Mouse (Mus musculus) macrophage (primary cell): Measurements from ENCODE around the gene Csdc2. TPM values are rescaled to one million over a fixed set of nuclear protein-coding genes. Genes with fewer than 3 reads are reported as not detected.
"Not testable (repeated sequence)": the region's sequence is repeated elsewhere in the genome, so short reads cannot be mapped to it uniquely, and the experiment has no call there.

Experiments used
- H3K27ac ChIP-seq: fragments of 350-480 bp; formaldehyde crosslinking; 2 replicates; pipeline ENCODE4 v1.9.0; 2021
- H3K36me3 ChIP-seq: fragments of 350-480 bp; formaldehyde crosslinking; 2 replicates; pipeline ENCODE4 v1.9.0; 2021; ENCODE audit errors: inconsistent target
- H3K4me3 ChIP-seq: fragments of 350-480 bp; formaldehyde crosslinking; 2 replicates; pipeline ENCODE4 v1.9.0; 2021; ENCODE audit errors: inconsistent target
- H3K79me2 ChIP-seq: fragments of 350-480 bp; formaldehyde crosslinking; 2 replicates; pipeline ENCODE4 v1.9.0; 2021; ENCODE audit errors: inconsistent target
- WGBS: methylation state at CpG from one replicate; pipeline ENCODE4 v1.1.7; 2026; ENCODE audit warnings: inconsistent platforms; ENCODE audit not compliant: missing documents; 5-methylcytosine and 5-hydroxymethylcytosine counted together
- polyA plus RNA-seq: library from polyadenylated mRNA; stranded (reverse); fragments of 250-400 nt; gene quantifications from 3 replicates; pipeline ENCODE4 v1.2.4, GENCODE M21; 2018; ENCODE audit warnings: inconsistent platforms

Csdc2 gene
- polyA plus RNA-seq, 1 experiment from 2014 or later, result 0.10 TPM

- Histone ChIP-seq H3K79me2 (no peaks in the 10 kb centered on the region), H3K36me3 (0 out of 2 replicates have a peak, but pooled peaks cover 4% of the 10 kb centered on the region), H3K27ac (no peak overlapping the region), H3K4me3 (no peak overlapping the region)
- 96% methylated on average over 6 of the region's 6 CpGs for WGBS
Measured at GRCm38 (mm10) chr15:81954716-81955115, 18.2 kb downstream of the Csdc2 start.

GRCm38 (mm10) chr15:81955414-81955813 is 18.9 kb downstream of the Csdc2 start:
- Histone ChIP-seq H3K36me3 (0 out of 2 replicates have a peak, but pooled peaks cover 4% of the 10 kb centered on the region), H3K27ac (no peak overlapping the region), H3K4me3 (no peak overlapping the region), H3K79me2 (no peaks in the 10 kb centered on the region)
- 95% methylated on average over 15 of the region's 15 CpGs for WGBS

DNA sequence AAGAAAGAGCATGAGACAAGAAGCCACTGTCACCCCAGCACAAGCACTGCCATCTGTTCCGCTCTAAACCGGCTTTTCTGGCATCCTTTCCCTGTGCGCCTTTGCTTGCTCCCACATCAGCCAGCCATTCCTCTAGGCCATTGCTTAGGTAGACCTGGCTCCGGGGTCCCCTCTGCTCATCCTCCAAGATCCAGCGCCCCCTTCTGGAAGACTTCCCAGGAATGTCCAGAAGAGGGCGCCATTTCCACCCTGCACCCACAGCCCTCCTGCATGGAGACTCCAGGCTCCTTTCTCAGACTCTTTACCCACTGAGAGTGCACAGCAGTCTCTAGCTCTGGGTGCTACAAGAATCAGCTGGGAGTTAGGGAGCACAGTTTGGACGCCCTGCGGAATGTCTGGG is 19.9 kb downstream of the Csdc2 start:
- H3K27ac ChIP-seq, result no peak overlapping the region
- H3K36me3 ChIP-seq, result 0 out of 2 replicates have a peak, but pooled peaks cover 4% of the 10 kb centered on the region
- no peaks in the 10 kb centered on the region for H3K79me2 ChIP-seq
- H3K4me3 ChIP-seq, result no peak overlapping the region
- WGBS, result 75% methylated on average over 7 of the region's 8 CpGs

DNA sequence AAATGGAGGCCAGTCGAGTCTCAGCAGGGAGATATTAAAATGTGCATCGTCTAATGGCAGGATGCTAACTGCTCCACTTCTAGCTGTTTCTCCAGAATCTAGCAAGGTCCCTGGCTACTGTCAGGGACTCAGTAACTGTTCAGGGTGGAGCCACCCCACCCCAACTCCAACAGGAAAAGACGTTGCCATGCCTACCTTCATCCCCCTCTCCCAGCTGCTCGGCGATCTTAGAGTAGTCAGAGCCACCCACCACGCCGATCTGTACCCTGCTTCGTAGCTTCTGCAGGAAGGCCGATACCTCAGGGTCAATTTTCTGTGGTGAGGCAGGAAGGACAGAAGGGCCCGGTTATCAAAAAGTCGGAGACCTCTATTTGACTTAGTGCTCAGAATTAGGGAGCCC is 21.0 kb downstream of the Csdc2 start:
- Histone ChIP-seq H3K4me3 (no peak overlapping the region), H3K36me3 (0 out of 2 replicates have a peak, but pooled peaks cover 4% of the 10 kb centered on the region), H3K27ac (no peak overlapping the region), H3K79me2 (no peaks in the 10 kb centered on the region)
- WGBS, result 92% methylated on average over 11 of the region's 11 CpGs

GRCm38 (mm10) chr15:81958906-81959305 is 22.3 kb downstream of the Csdc2 start:
- Histone ChIP-seq H3K36me3 (0 out of 2 replicates have a peak, but pooled peaks cover 4% of the 10 kb centered on the region), H3K27ac (no peak overlapping the region), H3K79me2 (no peaks in the 10 kb centered on the region), H3K4me3 (no peak overlapping the region)
- WGBS, result 64% methylated on average over 3 of the region's 3 CpGs

- Histone ChIP-seq H3K36me3 (no peaks in the 10 kb centered on the region), H3K79me2 (no peaks in the 10 kb centered on the region), H3K4me3 (peak within 1 kb of the TSS; percentile 40), H3K27ac (no peak within 1 kb of the TSS)
- under 1% methylated on average over 75 of the region's 77 CpGs for WGBS
Measured at GRCm38 (mm10) chr15:81960171-81961077, 23.9 kb downstream of the Csdc2 start, which contains the start of gene Pmm1. Pmm1 (minus strand) TSS chr15:81960930.

- Histone ChIP-seq H3K27ac (no peak overlapping the region), H3K36me3 (no peaks in the 10 kb centered on the region), H3K79me2 (no peaks in the 10 kb centered on the region), H3K4me3 (peak overlapping the region; percentile 32)
- 2% methylated on average over 8 of the region's 8 CpGs for WGBS
Measured at GRCm38 (mm10) chr15:81961078-81961451, 24.5 kb downstream of the Csdc2 start.

DNA sequence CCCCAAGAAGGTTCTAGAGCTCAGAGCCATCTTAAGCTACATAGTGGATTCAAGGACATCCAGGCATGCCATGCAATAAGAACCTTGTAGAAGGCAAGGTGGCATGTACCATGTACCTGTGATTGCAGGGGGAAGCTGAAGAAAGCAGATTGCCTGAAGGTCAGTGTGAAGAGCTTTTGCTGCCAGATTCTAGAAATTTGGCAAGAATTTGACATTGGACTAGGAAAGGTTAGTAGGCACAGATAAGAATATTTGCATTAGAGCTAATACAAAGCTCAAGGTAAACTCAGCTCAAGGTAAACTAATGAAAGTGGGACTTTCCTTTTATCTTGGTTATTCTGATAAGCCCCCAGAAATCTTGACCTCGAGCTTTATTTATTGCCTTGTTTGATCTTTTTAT is 27.7 kb downstream of the Csdc2 start:
- no peak overlapping the region for H3K4me3 ChIP-seq
- H3K36me3 ChIP-seq, result no peaks in the 10 kb centered on the region
- no peak overlapping the region for H3K27ac ChIP-seq
- 63% methylated on average over 1 of the region's 1 CpGs for WGBS
- H3K79me2 ChIP-seq, result no peaks in the 10 kb centered on the region

DNA sequence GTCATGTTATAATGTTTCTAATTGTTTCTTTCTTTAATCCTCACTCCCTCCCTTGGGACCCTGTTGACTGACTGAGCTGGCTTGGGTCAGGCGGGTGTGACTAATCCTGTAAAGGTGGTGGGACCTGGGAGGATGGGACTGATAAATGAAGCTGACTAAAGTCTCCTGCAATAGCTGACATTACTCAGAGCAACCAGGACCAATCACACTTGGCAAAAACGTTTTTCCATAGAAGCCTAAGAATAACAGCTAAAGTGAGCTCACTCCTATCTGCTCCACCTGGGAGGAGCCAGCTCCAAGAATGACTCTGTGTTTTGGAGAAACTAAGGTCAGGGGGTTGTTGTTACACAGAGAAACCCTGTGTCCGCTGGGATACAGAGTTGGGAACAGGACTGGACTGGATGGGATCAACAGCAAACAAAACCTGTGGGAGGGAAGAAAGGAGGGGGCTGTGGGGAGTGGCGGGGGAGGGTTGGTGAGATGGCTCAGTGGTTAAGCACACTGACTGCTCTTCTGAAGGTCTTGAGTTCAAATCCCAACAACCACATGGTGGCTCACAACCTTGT is 28.5 kb downstream of the Csdc2 start:
- no peak overlapping the region for H3K27ac ChIP-seq
- H3K4me3 ChIP-seq, result no peak overlapping the region
- no peaks in the 10 kb centered on the region for H3K79me2 ChIP-seq
- no peaks in the 10 kb centered on the region for H3K36me3 ChIP-seq
- 84% methylated on average over 4 of the region's 4 CpGs for WGBS

- H3K36me3 ChIP-seq, result no peaks in the 10 kb centered on the region
- WGBS, result 84% methylated on average over 12 of the region's 14 CpGs
- H3K79me2 ChIP-seq, result no peaks in the 10 kb centered on the region
- H3K4me3 ChIP-seq, result no peak overlapping the region
- H3K27ac ChIP-seq, result no peak overlapping the region
Measured at GRCm38 (mm10) chr15:81966062-81966829, 29.7 kb downstream of the Csdc2 start.

DNA sequence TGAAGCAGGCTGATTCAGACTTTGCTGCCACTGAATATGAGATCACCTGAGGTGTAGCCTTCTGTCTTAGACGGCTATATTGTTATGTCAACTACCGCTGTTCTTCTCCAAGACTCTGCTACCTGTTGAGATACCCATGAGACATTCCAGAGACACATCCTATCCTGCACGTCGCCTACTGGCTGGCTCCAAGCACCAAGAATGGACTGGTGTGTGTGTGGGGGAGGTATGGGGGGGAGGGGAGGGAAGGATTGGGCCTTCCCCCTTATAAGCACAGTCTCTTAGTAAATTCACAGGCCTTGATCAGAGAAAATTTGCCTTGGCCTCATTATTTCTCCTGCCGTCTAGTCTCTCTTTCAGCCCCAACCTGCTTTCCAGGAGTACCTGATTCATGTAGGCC is 31.3 kb downstream of the Csdc2 start:
- H3K27ac ChIP-seq, result no peak overlapping the region
- H3K36me3 ChIP-seq, result no peaks in the 10 kb centered on the region
- WGBS, result 96% methylated on average over 5 of the region's 5 CpGs

GRCm38 (mm10) chr15:81968447-81968846 is 31.9 kb downstream of the Csdc2 start:
- WGBS, result 0% methylated on average over 1 of the region's 2 CpGs
- no peak overlapping the region for H3K4me3 ChIP-seq
- H3K36me3 ChIP-seq, result no peaks in the 10 kb centered on the region
- no peaks in the 10 kb centered on the region for H3K79me2 ChIP-seq
- H3K27ac ChIP-seq, result no peak overlapping the region

More for the DNA sequence above, 31.3 kb downstream of the Csdc2 start:
- no peaks in the 10 kb centered on the region for H3K79me2 ChIP-seq
- no peak overlapping the region for H3K4me3 ChIP-seq

DNA sequence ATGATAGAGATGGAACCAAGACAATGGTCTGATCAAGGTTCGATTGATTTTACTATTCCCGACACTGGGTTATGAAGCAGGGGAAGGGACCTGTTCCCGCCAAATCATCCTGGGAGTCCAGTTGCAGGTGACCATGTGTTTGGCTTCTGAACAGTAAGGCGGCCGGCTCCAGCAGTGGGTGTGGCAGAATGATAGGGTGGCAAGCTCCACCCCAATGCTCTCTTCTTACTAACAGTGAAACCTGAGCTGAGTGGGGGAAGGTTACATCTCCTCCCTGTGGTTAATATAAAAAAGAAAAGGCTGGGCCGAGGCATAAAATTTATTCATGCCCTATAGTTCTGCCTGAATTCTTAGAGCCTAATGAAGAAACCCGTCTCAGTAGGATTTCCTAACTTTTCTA is 32.6 kb downstream of the Csdc2 start:
- Histone ChIP-seq H3K4me3 (no peak overlapping the region), H3K79me2 (no peaks in the 10 kb centered on the region), H3K36me3 (no peaks in the 10 kb centered on the region), H3K27ac (no peak overlapping the region)
- 89% methylated on average over 7 of the region's 7 CpGs for WGBS

DNA sequence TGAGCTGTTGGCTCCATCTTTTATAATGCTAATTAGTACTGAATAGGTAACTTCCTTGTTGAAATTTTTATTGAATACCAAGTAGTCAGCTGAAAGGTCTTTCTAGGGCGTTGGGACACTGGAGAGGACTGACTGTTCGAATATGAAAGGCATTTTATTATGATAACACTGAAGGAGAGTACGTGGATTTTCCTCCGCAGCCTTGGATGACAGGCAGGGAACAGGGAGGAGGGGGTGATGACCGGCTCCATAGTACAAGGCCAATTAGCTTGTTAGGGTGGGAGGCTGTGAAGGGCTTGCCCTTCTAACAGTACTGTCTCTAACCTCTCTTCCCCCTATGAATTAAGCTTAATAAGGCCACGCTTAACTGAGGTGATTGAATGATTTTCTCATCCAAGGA is 33.1 kb downstream of the Csdc2 start:
- H3K36me3 ChIP-seq, H3K79me2 ChIP-seq, H3K4me3 ChIP-seq, H3K27ac ChIP-seq: not testable (repeated sequence)
- 93% methylated on average over 6 of the region's 6 CpGs for WGBS

- H3K27ac ChIP-seq, H3K4me3 ChIP-seq, H3K36me3 ChIP-seq, H3K79me2 ChIP-seq: not testable (repeated sequence)
- WGBS, result 95% methylated on average over 4 of the region's 4 CpGs
Measured at GRCm38 (mm10) chr15:81970498-81970897, 33.9 kb downstream of the Csdc2 start.
